Mouse (Mus musculus): ENCODE data around the gene Prdm2.
A peak's percentile ranks its signal among the peaks of the same experiment; 100 is the strongest.

The Prdm2 gene

DNA sequence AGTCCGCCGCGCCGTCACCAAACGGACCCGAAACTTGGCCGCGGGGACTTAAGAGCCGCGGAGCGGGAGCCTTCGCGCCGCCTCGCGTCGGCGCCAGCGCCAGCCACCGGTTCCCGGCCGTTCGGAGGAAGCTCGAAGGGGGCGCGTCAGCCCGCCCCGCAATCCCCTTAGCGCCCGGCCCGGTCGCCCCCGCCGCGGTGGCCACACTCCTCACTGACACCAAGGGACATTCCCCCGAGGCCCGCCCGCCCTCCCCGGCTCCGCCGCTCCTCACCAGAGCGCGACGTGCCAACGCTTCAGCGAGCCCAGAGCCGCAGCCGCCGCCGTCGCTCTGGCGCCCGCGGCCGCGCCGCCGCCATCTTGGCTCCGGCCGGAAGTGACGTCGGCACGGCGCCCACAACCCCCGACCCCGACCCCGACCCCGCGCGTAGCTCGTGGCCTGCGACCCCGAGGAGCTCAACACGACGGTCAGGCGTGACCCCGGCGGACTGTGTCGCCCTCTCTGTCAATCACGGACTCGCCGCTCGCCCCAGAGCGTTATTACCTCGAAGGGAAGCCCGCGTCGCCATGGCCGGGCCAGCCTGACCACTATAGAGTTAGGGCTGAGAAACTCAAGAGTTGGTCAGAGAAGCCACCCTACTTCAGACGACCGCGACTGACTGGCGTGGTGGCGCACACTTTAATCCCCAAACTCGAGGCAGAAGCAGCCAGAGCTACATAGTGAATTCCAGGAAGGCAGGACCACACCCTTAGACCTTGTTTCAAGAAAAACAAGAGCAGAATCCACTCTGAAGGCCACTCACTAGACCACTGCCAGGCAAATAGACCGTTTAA lies at the start of gene Prdm2:
Gene Prdm2, minus strand, starts transcription at position 655 of the 834 bp plus-strand sequence.
- DNase-seq (ENCODE audit: low spot score in 2 of 2) = peak; percentile 16 to 61

DNA sequence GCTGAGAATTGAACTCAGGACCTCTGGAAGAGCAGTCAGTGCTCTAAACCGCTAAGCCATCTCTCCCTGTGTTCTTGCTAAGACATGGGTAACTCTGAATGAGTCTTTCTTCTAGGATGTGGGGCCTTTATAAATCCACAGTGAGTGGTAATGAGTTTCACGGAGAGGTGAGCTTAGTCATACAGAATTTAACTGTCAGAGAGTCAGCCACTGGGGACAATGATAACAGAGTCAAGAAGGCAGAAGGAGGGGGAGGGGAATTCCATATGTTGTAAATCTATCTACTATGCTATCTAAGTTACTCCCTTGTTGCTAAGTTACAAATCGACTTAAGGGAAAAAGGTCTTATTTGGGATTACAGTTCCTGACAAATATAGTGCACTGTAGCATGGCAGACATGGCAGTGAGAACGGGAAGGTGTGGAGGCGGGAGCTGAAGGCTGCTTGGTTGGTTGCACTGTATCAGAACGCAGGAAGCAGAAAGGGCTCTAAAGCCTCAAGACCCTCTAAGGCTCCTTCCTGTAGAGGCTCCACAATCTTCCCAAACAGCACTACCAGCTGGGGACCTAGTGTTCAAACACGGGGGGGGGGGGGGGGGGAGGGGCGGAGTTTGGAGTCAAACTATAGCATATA lies 47.0 kb upstream of the Prdm2 start:
- no peak for DNase-seq (ENCODE audit: low spot score in 2 of 2)

DNA sequence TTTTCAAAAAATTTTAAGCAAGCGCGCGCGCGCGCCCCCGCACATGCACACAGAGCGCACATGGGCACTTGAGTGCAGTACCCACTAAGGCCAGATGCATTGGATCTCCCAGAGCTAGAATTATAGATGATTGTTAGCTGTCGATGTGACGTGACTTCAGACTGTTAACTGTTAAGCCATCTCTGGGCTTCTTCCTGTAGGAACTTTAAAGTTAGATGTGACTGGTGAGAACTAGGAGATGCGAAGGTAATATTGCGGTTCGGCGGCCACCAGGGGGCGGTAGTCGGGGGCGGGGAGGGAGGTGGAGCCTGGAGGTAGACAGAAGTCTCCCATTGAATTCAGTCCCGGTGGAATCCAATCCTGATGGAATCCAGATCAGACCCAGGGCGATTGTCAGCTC lies 45.7 kb upstream of the Prdm2 start:
- DNase-seq (ENCODE audit: low spot score in 2 of 2) = peak in 1 of 2 experiments; percentile 41

DNA sequence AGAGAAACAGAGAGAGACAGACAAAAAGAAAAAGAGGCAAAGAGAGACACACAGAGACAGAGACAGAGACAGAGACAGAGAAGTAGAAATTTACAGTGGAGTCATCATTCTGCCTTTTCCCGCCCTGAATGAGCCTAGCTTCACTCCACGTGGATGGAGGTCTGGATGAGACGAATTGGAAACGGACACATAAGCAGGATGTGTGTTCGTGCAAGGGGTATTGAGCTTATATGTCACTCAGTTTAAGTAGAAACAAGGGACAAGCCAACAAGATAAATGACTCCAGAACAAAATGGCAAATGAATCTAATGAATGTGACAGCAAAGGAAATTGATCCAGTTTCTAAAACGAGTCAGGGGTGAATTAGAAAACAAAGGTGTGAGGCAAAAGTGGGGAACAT lies 45.2 kb upstream of the Prdm2 start:
- DNase-seq (ENCODE audit: low spot score in 2 of 2) = no peak

GRCm38 (mm10) chr4:143255541-143255940 lies 42.7 kb upstream of the Prdm2 start:
- no peak for DNase-seq (ENCODE audit: low spot score in 2 of 2)

- DNase-seq (ENCODE audit: low spot score in 2 of 2) = no peak
These were observed 40.6 kb upstream of the Prdm2 start for GRCm38 (mm10) chr4:143253356-143253755.

- DNase-seq (ENCODE audit: low spot score in 2 of 2) = no peak
These were observed 35.3 kb upstream of the Prdm2 start for GRCm38 (mm10) chr4:143248050-143248449.

DNA sequence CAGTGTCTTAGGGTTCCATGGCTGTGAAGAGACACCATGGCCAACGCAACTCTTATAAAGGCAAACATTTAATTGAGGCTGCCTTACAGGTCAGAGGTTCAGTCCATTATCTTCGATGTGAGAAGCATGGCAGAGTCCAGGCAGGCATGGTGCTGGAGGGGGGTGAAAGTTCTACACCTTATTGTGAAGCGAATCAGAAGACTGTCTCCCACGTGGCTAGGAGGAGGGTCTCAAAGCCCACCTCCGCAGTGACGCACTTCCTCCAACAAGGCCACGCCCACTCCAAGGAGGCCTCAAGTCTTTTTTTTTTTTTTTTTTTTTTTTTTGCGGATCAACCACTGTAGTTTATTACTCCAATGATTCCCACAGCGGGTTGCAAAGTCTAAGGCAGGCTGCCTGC lies 28.5 kb upstream of the Prdm2 start:
- DNase-seq (ENCODE audit: low spot score in 2 of 2) = no peak

- no peak for DNase-seq (ENCODE audit: low spot score in 2 of 2)
These were observed 26.9 kb upstream of the Prdm2 start for GRCm38 (mm10) chr4:143239615-143240201.

- no peak for DNase-seq (ENCODE audit: low spot score in 2 of 2)
These were observed 26.3 kb upstream of the Prdm2 start for GRCm38 (mm10) chr4:143239117-143239516.

GRCm38 (mm10) chr4:143238241-143239031 lies 25.6 kb upstream of the Prdm2 start:
- DNase-seq (ENCODE audit: low spot score in 2 of 2) = peak in 1 of 2 experiments; percentile 51

GRCm38 (mm10) chr4:143231790-143232422 lies 19.1 kb upstream of the Prdm2 start:
- DNase-seq (ENCODE audit: low spot score in 2 of 2) = no peak

DNA sequence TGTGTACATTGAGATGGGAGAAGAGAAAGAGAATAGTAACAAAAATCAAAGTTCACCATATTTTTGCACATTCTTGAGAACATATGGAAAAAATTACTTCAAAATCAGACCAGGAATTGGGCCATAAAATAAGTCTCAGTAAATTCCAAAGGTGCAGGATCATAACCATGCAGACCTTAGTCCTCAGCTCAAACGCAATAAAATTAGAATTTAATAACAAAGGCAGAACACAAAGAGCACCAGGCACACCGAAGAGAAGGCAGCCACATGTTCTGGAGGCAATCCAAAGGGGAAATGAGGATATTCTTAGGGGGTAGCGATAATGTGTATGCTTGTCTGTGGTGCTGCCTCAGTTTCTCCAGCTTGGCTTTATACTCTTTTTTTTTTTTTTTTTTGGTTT lies 18.3 kb upstream of the Prdm2 start:
- no peak for DNase-seq (ENCODE audit: low spot score in 2 of 2)

DNA sequence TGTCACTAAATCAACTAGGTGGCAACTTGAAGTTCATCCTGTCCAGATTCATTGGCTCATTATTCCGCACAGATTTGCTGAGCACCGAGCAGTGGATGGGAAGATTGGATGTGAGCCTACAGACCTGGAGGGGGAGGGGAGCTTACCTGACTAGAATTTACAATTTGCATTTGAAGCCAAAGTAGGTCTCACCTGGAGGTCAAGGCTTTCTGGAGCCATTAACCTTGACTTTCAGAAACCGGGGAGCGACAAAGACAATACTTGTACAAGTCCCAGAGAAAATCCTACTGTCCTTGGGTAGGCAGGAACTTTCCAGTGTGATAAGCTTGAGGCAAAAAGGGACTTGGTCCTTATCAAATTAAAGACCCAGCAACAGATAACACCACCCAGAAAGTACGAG lies 15.2 kb upstream of the Prdm2 start:
- DNase-seq (ENCODE audit: low spot score in 2 of 2) = no peak

DNA sequence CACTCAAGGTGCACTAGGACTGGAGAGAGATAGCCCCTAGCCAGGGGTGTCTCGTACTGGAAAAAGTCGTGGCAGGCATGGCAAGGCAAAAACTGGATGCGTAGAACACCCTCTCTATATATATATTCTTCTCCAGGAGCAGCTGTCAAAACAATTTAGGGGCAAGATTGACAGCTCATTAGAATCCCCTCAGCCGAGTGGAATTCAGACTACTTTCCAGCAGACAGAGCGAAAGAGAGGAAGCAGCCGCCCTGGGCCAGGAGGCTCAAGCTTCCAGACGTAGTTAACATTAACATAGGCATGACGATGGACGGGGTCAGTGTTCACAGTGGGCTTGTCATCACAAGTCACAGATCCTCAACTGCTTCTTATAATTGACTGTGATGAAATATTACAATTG lies 13.1 kb upstream of the Prdm2 start:
- DNase-seq (ENCODE audit: low spot score in 2 of 2) = no peak

- DNase-seq (ENCODE audit: low spot score in 2 of 2) = no peak
These were observed 6.5 kb upstream of the Prdm2 start for GRCm38 (mm10) chr4:143219316-143219751.

DNA sequence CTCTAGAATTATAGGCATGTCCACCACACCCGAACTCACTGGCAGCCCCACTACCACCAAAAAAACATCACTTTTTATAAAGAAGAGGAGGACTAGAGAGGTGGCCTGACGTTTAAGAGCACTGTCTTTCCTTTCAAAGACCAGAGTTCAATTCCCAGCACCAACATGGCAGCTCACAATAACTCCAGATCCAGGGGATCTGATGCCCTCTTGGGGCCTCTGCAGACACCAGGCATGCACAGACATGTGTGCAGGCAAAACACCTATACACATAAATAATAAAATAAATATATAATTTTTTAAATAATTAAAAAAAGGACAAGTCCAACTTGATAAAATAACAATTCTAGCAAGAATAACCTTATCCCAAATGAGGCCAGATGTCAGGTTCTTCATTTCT lies 6.1 kb upstream of the Prdm2 start:
- no peak for DNase-seq (ENCODE audit: low spot score in 2 of 2)

- DNase-seq (ENCODE audit: low spot score in 2 of 2) = no peak
These were observed 4.4 kb upstream of the Prdm2 start for GRCm38 (mm10) chr4:143217189-143217588.

DNA sequence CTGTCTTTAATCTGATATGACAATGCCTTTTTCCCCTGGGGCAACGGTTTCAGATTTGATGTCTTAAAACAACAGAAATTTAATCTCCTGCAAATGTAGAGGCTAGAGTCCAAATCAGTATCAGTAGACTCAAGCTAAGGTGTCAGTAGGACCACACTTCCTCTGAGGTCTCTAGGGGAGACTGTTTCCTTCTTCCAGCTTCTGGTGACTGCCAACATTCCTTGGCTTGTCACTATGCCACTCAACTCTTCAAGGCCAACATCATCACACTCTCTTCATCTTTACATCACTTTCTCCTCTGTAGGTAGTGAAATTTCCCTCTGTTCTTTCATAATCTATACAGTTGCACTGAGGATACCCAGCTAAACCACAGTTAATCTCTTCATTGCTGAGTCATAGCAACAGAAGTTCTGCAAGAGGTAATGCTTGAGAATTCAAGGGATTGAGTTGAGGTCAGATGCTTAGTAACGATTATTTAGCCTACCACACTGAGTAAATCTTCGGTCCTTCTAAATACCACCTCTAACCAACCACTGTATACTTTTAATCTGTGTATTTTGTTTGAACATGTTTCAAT lies 1.5 kb upstream of the Prdm2 start:
- no peak for DNase-seq (ENCODE audit: low spot score in 2 of 2)

DNA sequence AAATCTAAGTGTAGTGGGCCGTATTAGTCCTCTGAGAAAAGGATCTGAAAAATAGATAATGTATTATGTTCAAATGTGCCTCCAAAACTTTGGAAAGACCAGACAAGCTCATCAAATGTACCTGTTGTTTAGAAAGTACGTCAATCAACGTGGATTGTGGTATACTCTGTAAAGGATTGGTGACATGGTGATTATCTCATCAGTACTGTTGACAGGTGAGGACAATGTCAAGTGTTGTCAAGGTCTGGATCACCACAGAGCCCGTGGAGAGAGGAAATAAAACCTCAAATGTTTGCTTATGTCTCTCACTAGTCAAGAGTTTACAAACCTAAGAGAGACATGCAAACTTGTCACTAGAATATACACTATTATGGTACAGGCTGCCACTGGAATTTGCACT lies 776 bp upstream of the Prdm2 start:
- no peak for DNase-seq (ENCODE audit: low spot score in 2 of 2)

GRCm38 (mm10) chr4:143213175-143213479 lies 332 bp upstream of the Prdm2 start:
- no peak for DNase-seq (ENCODE audit: low spot score in 2 of 2)
